Mouse (Mus musculus) adrenal gland, postnatal 14 days (tissue): ENCODE results near the gene Prpf4. TPM values are rescaled to one million over a fixed set of nuclear protein-coding genes. Genes with fewer than 3 reads are reported as not detected.
A peak's percentile ranks its signal among the peaks of the same experiment; 100 is the strongest.

Experiments used
- DNase-seq: peaks from one replicate; pipeline ENCODE4 v3.0.0; 2021; ENCODE audit warnings: mixed read lengths
- total RNA-seq: library from RNA; stranded (reverse); gene quantifications from 2 replicates; pipeline ENCODE4 v1.2.3, GENCODE M21; 2021

The Prpf4 gene
- total RNA-seq, 1 experiment from 2014 or later: 21.4 TPM

DNA sequence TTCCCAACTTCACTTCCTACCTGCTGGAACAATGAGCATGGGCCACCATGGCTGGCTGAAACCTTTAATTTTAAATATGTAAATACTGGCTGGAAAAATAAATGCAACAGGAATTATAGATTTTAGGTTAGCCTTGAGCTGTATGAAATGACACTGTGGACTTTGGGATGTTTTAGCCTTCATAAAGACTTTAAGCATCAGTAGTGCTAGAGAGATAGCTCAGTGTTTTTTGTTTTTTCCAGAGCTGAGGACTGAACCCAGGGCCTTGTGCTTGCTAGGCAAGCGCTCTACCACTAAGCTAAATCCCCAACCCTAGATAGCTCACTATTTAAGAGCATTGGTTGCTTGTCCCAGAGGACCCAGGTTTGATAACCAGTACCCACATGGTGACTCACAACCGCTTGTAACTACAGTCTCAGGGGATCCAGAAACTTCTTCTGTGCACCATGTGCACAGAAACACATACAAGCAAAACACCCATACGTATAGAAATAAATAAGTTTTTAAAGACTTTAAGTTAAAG, 28.7 kb downstream of the Prpf4 start:
- DNase-seq: no peak

DNA sequence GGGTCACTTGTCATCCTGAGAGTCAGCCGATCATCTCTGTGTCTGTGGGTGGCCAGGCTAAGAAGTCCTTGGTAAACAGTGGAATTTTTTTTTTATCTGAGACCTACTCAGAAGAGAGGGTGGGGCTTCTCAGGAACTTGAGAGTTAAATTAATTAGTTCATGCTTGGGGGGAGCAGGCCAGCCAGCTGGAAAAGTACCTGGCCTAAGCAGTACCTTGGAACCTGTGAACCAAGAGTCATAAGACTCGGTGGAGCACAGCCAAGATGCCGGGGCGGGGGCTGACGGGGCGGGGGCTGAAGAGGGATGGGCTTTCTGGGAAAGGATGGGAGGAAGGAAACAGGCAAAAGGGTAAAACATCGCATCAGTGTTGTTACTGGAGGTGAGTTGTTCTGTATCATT, 29.3 kb downstream of the Prpf4 start:
- DNase-seq: no peak

DNA sequence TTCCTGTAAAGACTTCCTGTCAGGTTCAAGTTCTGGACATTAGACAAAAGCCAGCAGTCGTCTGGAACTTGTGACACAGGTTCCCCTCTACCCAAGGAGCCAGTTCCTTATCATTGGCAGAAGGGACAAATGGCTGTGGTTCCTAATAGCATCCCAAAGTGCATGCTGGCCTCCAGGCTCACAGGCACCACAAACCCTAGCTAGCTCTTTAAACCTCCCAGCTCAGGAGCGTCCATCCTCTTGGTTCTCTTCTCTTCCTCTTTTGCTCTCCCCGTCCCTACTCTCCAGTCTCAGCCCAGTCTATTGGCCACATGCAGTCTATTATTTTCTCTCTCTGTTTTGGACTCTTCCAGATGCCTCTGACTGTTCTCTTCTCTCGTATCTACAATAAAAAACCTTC, 31.2 kb downstream of the Prpf4 start:
- DNase-seq: no peak

DNA sequence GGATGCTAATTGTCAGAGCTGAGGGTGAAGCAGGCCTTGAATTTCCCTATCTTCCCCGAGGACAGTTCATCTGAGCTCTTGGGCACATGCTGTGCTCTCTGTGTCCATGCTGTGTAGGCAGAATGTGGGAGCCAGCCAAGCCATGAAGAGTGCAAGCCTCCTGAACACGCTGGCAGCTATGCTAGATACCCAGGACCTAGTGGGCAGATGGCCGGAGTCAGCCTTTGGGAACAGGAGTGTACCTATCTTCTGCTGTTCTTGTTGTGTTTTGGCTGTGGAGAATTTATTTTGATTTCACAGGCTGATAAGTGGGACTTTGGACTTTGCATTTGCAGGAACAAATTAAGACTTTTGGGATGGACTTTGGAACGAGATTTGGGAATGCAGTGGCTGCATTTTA, 31.9 kb downstream of the Prpf4 start:
- DNase-seq: no peak

DNA sequence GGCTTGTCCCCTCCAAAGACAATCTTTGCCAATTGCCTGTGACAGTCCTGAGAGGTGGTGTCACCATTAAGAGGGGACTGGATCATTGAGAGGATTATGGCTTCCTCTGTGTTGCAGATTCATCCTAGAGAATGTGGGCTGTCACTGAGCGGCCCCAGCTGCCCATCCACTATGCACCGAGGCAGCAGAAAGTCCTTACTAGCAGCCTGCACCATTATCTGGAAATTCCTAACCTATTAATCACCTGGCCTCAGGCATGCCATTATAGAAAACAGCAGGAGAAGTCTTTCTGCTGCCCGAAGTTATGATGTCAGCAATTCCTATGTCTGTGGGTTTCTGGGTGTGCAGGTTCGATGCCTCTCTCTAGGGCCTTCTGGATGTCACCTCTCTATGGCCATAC, 32.4 kb downstream of the Prpf4 start:
- DNase-seq: no peak

DNA sequence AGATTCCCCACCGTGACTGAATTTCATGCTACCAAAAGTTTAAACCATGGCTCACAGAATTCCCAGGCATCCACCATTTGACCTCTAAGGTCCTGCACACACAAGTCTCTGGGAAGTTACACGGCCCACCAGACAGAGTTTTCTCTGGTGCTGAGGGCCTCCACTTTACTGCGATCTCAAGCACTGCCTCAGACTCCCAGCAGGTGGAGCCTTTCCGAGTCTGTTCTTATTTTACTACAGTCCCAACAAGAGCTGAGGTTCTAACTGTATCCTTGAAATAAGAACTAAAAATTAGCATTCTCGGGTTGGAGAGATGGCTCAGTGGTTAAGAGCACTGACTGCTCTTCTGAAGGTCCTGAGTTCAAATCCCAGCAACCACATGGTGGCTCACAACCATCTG, 46.4 kb downstream of the Prpf4 start:
- DNase-seq: peak; percentile 61

DNA sequence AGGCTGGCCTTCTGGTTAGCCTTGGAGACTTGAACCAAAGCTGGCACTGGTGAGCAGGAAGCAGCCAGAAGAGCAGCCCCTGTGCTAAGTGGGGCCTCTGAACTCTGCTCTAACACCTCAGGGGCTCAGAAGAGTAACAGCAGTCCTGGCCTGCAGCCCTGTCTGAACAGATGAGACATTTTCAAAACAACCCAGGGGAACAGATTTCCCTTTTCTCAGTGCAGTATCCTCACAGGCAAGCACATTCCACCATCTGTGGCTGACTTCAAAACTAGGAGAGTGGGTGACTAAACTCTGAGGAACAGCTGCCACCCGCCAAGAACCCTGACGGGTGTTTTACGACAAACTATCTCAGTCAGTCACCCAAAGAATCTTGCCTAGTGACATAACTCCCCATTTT, 50.5 kb downstream of the Prpf4 start:
- DNase-seq: no peak

DNA sequence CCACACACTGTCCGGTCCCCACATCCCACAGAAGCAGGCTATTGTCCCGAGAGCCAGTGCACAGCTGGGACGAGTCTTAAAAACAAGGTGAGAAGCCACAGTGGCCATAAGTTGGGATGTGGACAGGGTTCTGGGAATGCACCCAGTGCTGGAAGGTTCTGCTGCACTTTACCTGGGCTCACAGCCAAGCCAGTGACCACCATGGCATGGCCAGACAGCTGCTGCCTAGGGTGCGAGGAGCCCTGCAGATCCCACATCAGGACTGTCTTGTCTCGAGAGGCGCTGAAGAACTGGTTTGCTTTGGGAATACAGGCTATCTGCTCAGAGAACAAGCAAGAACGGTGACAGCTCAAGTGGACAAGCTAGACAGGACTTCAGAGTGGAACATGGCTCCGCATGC, 51.8 kb downstream of the Prpf4 start:
- no peak for DNase-seq

DNA sequence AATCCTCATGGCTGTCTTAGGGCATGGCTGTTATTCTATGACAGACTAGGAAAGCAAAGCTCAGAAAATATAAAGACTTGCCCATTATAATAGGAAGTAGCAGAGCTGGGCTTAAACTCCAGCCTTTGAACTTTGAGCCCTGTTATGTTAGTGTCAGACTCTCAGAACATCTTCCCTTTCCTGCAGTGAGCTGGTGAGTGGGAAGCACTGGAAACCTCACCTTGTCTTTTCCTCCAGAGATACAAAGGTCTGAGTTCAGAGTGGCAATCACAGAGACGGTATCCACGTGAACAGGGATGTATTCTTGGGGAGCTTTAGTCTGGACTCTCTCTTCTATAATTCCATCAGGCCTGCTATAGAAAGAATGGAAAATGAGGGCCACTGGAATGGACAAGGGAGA, 54.5 kb downstream of the Prpf4 start:
- no peak for DNase-seq

DNA sequence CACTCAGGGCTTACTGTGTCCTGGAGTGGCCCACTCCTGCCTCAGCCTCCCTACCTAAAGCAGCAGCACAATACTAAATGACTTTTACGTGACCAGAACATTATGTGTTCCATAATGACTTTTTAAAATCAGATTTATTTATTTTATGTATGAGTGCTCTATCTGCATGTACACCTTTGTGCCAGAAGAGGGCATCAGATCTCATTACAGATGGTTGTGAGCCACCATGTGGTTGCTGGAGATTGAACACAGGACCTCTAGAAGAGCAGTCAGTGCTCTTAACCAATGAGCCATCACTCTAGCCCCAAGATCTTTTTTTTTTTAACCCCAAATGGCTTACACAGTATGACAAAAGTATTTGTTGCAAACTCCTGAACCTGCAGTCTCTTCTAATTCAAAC, 59.6 kb downstream of the Prpf4 start:
- DNase-seq: no peak

DNA sequence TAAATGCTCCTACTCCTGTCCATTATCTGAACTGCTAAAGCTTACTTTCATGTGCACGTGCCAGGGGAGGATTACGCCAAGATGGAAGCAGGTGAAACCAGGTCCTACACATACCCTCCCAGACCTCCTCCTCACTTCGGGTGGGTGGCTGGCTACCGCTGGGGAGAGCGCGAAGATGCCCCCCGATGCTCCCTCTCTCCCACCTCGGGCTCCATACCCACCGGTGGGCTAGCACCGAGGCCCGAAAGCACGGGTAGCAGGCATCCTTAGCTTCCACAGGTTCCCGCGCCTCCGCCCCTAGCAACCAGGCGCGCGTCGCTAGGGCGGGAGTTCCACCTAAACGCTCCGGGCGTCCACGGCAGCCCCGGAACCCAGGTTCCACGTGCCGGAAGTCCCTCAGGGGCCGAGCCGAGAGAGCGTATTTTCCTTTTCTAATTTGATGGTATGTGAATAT, 62.0 kb downstream of the Prpf4 start, which contains the start of gene Wdr31:
TSS of gene Wdr31 (minus strand) at position 299 of the 454 bp plus-strand sequence.
- peak; percentile 90 for DNase-seq

DNA sequence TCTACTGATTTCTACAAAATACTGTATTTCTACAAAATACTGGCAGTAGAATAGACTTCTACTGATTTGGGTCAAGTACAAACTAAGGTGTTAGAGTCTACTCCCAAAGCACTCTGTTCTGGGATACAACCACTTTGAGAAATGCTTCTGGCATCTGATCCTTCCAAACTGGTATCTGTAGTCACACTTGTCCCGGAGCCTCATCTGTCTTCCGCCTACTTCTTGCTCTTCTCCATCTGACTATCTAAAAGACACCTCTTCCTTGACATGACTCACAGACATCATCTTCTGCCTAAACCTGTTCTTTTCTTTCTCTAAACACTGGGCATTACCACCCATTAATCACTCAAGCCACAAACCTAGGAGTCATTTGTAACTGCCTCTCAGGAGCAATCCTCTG, 63.5 kb downstream of the Prpf4 start:
- no peak for DNase-seq

DNA sequence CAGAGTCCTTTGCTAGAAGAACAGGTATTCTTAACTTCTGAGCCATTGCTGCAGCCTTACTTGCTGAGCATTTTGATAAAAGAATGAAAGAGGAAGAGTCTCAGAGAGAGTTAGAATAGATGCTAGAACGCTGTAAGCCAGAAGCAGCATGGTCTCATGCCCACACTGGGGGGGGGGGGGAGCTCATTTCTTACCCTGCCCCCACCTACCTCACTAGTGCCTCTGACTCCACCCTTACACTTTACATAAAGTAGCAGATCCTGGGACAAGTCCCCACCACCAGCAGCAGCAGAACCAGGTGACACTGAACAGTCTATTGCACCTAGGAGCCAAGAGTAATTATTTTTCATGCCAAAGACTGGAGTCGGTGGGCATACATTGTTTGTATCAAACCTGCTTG, 66.5 kb downstream of the Prpf4 start:
- DNase-seq: no peak

DNA sequence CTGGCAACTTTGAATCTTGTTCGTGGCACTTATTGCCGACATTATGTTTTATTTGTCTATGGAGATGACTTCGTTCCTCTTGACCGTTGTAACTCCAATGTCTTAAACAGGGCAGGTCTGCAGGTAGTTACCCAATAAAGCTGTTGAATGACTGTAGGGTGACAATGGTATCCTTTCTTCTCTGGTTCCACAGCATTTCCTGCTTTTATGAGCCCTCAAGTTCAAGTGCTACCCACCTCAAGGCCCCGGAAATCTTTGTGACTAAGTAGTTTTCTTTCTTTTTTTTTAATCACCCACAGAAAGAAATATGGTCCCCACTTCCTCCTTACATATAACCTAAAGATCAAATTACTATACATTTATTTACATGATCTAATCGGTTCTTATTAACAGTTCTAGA, 67.2 kb downstream of the Prpf4 start:
- DNase-seq: no peak

Other genes with a start within 250 kb of the Prpf4 start
- gene Zfp37, start 177.8 kb upstream of the Prpf4 start, total RNA-seq: 5.2 and 6.9 TPM in 2 replicates
- 17.7 and 19.5 TPM in 2 replicates for gene Slc31a2, start 146.2 kb upstream of the Prpf4 start, total RNA-seq
- gene Fkbp15, start 48.2 kb upstream of the Prpf4 start, total RNA-seq: 33.5 and 35.6 TPM in 2 replicates
- gene Slc31a1, start 48.1 kb upstream of the Prpf4 start, total RNA-seq: 57.8 and 58.8 TPM in 2 replicates
- 67.1 and 70.0 TPM in 2 replicates for gene Cdc26, start 155 bp upstream of the Prpf4 start, total RNA-seq
- gene Rnf183, start 26.5 kb downstream of the Prpf4 start, total RNA-seq: not detected in 2 replicates
- 1.7 and 2.0 TPM in 2 replicates for gene Wdr31, start 62.1 kb downstream of the Prpf4 start, total RNA-seq
- gene Bspry, start 71.3 kb downstream of the Prpf4 start, total RNA-seq: 1.1 and 1.3 TPM in 2 replicates
- gene Hdhd3, start 94.7 kb downstream of the Prpf4 start, total RNA-seq: 16.2 and 22.7 TPM in 2 replicates
- 90.0 and 110 TPM in 2 replicates for gene Alad, start 111.1 kb downstream of the Prpf4 start, total RNA-seq
- gene Pole3, start 116.3 kb downstream of the Prpf4 start, total RNA-seq: 43.9 and 46.4 TPM in 2 replicates
- gene 4933430I17Rik, start 116.6 kb downstream of the Prpf4 start, total RNA-seq: 0.19 and 0.26 TPM in 2 replicates
- gene Rgs3, start 151.1 kb downstream of the Prpf4 start, total RNA-seq: 46.7 and 69.3 TPM in 2 replicates